Mouse (Mus musculus) left cerebral cortex, adult 8-10 months (tissue): Measurements from ENCODE around the gene Klrb1f. TPM values are rescaled to one million over a fixed set of nuclear protein-coding genes. Genes with fewer than 3 reads are reported as not detected.
"Not testable (repeated sequence)": the region's sequence is repeated elsewhere in the genome, so short reads cannot be mapped to it uniquely, and the experiment has no call there.

Experiments used
- DNase-seq, 2 experiments: peaks; one replicate each; pipeline ENCODE4 v3.0.0; 2022; ENCODE audit warnings: low spot score in 2 of 2
- total RNA-seq, 4 experiments: library from RNA; stranded (reverse); gene quantifications; 2 replicates each; pipeline ENCODE4 v1.2.4; 2022

Klrb1f gene
- not detected for total RNA-seq

GRCm38 (mm10) chr6:129045601-129046000 lies at the start of gene Klrb1f:
TSS of gene Klrb1f (plus strand) at chr6:129045901.
- DNase-seq, result no peak

- DNase-seq, result no peak
These were observed 49.5 kb upstream of the Klrb1f start for GRCm38 (mm10) chr6:128996054-128996767.

- DNase-seq, result no peak
These were observed 48.8 kb upstream of the Klrb1f start for GRCm38 (mm10) chr6:128996768-128997442.

- no peak for DNase-seq
These were observed 44.3 kb upstream of the Klrb1f start for GRCm38 (mm10) chr6:129001392-129001791.

- DNase-seq, result no peak
These were observed 37.1 kb upstream of the Klrb1f start for GRCm38 (mm10) chr6:129008552-129008951.

- DNase-seq, result not testable (repeated sequence)
These were observed 35.7 kb upstream of the Klrb1f start for GRCm38 (mm10) chr6:129009846-129010504.

- no peak for DNase-seq
These were observed 35.2 kb upstream of the Klrb1f start for GRCm38 (mm10) chr6:129010505-129010873.

GRCm38 (mm10) chr6:129012012-129012411 lies 33.7 kb upstream of the Klrb1f start:
- DNase-seq, result not testable (repeated sequence)

- DNase-seq, result no peak
These were observed 32.7 kb upstream of the Klrb1f start for GRCm38 (mm10) chr6:129012966-129013365.

GRCm38 (mm10) chr6:129013762-129014276 lies 31.9 kb upstream of the Klrb1f start:
- DNase-seq, result no peak

- DNase-seq, result no peak
These were observed 31.3 kb upstream of the Klrb1f start for GRCm38 (mm10) chr6:129014399-129014798.

GRCm38 (mm10) chr6:129027451-129028248 lies 18.1 kb upstream of the Klrb1f start:
- DNase-seq, result no peak

GRCm38 (mm10) chr6:129030175-129030824 lies 15.4 kb upstream of the Klrb1f start:
- DNase-seq, result no peak

GRCm38 (mm10) chr6:129030964-129031363 lies 14.7 kb upstream of the Klrb1f start:
- DNase-seq, result no peak

GRCm38 (mm10) chr6:129033397-129033796 lies 12.3 kb upstream of the Klrb1f start:
- DNase-seq, result no peak

- DNase-seq, result no peak
These were observed 10.7 kb upstream of the Klrb1f start for GRCm38 (mm10) chr6:129035017-129035416.

GRCm38 (mm10) chr6:129036326-129036725 lies 9.4 kb upstream of the Klrb1f start:
- DNase-seq, result no peak

GRCm38 (mm10) chr6:129036890-129037463 lies 8.7 kb upstream of the Klrb1f start:
- DNase-seq, result no peak

GRCm38 (mm10) chr6:129041470-129041869 lies 4.2 kb upstream of the Klrb1f start:
- no peak for DNase-seq

- DNase-seq, result no peak
These were observed 3.2 kb upstream of the Klrb1f start for GRCm38 (mm10) chr6:129042470-129042869.
